Mouse (Mus musculus) kidney, embryonic 16.5 days (tissue): ENCODE data around the gene Fgfbp1. TPM values are rescaled to one million over a fixed set of nuclear protein-coding genes. Genes with fewer than 3 reads are reported as not detected.

Experiments used
- ATAC-seq: fragments of 200-750 bp; cut with Nextera tagmentation; 2 replicates; pipeline ENCODE4 v1.8.0; 2017; ENCODE audit warnings: moderate TSS enrichment; ENCODE audit not compliant: low FRiP score, low TSS enrichment
- H3K27ac ChIP-seq: fragments of 300-500 bp; sonication (generic); 2 replicates; pipeline ENCODE4 v1.5.1; 2014; ENCODE audit warnings: low read length
- H3K27me3 ChIP-seq: fragments of 300-500 bp; sonication (generic); 2 replicates; pipeline ENCODE4 v1.6.1; 2014; ENCODE audit warnings: low read length, control low read depth, mixed read lengths; ENCODE audit not compliant: insufficient read depth
- H3K36me3 ChIP-seq: fragments of 300-500 bp; sonication (generic); 2 replicates; pipeline ENCODE4 v1.6.1; 2014; ENCODE audit warnings: low read length, control low read depth, mixed read lengths; ENCODE audit not compliant: insufficient read depth
- H3K4me1 ChIP-seq: fragments of 300-500 bp; sonication (generic); 2 replicates; pipeline ENCODE4 v1.6.1; 2014; ENCODE audit warnings: low read length, control low read depth, mixed read lengths; ENCODE audit not compliant: insufficient read depth
- H3K4me2 ChIP-seq: fragments of 300-500 bp; sonication (generic); replicated peaks from 2 replicates; pipeline ENCODE4 v1.6.1; 2014; ENCODE audit warnings: low read depth, low read length
- H3K4me3 ChIP-seq: fragments of 300-500 bp; sonication (generic); 2 replicates; pipeline ENCODE4 v1.5.1; 2014; ENCODE audit warnings: mild to moderate bottlenecking, low read length
- H3K9ac ChIP-seq: fragments of 300-500 bp; sonication (generic); replicated peaks from 2 replicates; pipeline ENCODE4 v1.6.1; 2014; ENCODE audit warnings: low read length
- H3K9me3 ChIP-seq: fragments of 300-500 bp; sonication (generic); 2 replicates; pipeline ENCODE4 v1.6.1; 2016; ENCODE audit warnings: low read length, control low read depth
- WGBS: fragments of 180-500 bp; shearing (Covaris S2); extraction: QIAGEN DNeasy Blood & Tissue Kit; methylation state at CpG from one replicate; pipeline ENCODE4 v1.1.7; 2014; 5-methylcytosine and 5-hydroxymethylcytosine counted together
- polyA plus RNA-seq: library from polyadenylated mRNA; unstranded; fragments of >200 nt; fragmentation: Nextera tagmentation; extraction: Ambion mirVana; gene quantifications from 2 replicates; pipeline ENCODE4 v1.2.1, GENCODE M21; 2015

Gene Fgfbp1
- polyA plus RNA-seq, 1 experiment from 2014 or later, result 7.2 TPM

GRCm38 (mm10) chr5:43948111-43948743 is 33.4 kb downstream of the Fgfbp1 start:
- Histone ChIP-seq H3K9me3 (no peaks in the 10 kb centered on the region), H3K27ac (peak overlapping the region; percentile 86), H3K27me3 (no peaks in the 10 kb centered on the region), H3K36me3 (no peaks in the 10 kb centered on the region), H3K9ac (no peak overlapping the region), H3K4me2 (peak overlapping the region; percentile 59), H3K4me1 (peaks cover 25% of the 10 kb centered on the region), H3K4me3 (peak overlapping the region; percentile 38)
- 2% methylated on average over 27 of the region's 27 CpGs for WGBS
- ATAC-seq, result peak; percentile 97

DNA sequence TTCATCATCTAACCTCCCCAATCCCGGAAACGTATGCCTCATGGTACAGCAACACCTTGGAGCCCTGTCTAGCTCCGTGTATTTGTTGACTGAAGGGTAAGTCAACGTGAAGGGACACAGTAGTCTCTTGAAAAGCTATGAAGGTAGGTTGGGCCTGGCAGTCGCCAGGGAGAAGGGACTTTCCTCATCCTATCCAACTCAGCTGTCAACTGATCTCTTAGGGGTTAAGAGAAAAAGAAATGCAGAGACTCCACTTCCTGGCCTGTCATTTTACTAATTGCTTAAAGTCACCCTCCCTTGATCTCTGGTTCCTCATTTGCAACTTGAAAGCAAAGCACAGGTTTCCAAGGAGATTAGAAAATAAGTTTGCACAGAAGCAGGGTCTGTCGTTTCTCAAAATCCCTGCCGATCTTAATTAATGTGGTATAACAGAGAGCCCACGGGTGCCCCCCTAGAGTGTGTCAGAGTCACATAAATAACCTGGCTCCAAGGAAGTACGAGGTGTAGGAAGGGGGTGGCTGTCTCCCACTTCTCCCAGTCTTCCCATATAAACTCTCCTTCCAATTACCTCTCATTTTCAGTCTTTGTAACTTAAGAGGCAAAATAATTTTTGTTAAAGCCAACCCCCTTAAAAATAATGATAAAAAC is 34.1 kb downstream of the Fgfbp1 start:
- 0 out of 2 replicates have a peak overlapping the region, but pooled peaks have one; percentile 4 for H3K9ac ChIP-seq
- ATAC-seq, result peak; percentile 60; the same call in 1 of the 2 replicates
- no peaks in the 10 kb centered on the region for H3K36me3 ChIP-seq
- H3K27ac ChIP-seq, result peak overlapping the region; percentile 77
- peak overlapping the region; percentile 59 for H3K4me2 ChIP-seq
- H3K9me3 ChIP-seq, result no peaks in the 10 kb centered on the region
- H3K4me3 ChIP-seq, result peak overlapping the region; percentile 38; the same call in 1 of the 2 replicates
- WGBS, result 13% methylated on average over 9 of the region's 9 CpGs
- H3K27me3 ChIP-seq, result no peaks in the 10 kb centered on the region
- peaks cover 25% of the 10 kb centered on the region for H3K4me1 ChIP-seq

GRCm38 (mm10) chr5:43933269-43933668 is 48.3 kb downstream of the Fgfbp1 start:
- Histone ChIP-seq H3K9me3 (no peaks in the 10 kb centered on the region), H3K4me1 (no peaks in the 10 kb centered on the region), H3K9ac (no peak overlapping the region), H3K4me3 (no peak overlapping the region), H3K4me2 (no peak overlapping the region), H3K27ac (no peak overlapping the region), H3K36me3 (no peaks in the 10 kb centered on the region), H3K27me3 (no peaks in the 10 kb centered on the region)
- WGBS, result 45% methylated on average over 2 of the region's 2 CpGs
- ATAC-seq, result no peak

Other genes starting within 250 kb of the Fgfbp1 start
- 0.47 and 1.4 TPM in 2 replicates for gene Bst1, start 162.9 kb downstream of the Fgfbp1 start, polyA plus RNA-seq
- gene Fbxl5, start 160.1 kb downstream of the Fgfbp1 start, polyA plus RNA-seq, result 64.5 and 66.6 TPM in 2 replicates
- 35.3 and 37.7 TPM in 2 replicates for gene Cd38, start 113.2 kb downstream of the Fgfbp1 start, polyA plus RNA-seq
- 0.59 and 1.5 TPM in 2 replicates for gene Gm7879, start 68.6 kb downstream of the Fgfbp1 start, polyA plus RNA-seq
- gene Prom1, start 120.3 kb upstream of the Fgfbp1 start, polyA plus RNA-seq, result 96.0 and 97.8 TPM in 2 replicates
- 33.6 and 34.6 TPM in 2 replicates for gene Tapt1, start 244.8 kb upstream of the Fgfbp1 start, polyA plus RNA-seq